Mouse (Mus musculus): ENCODE measurements at regions not wholly inside any gene's neighbourhood (a gene's known extent, or its start where the extent isn't known, plus 50 kb on each side); places are given as distances from the start of the nearest gene placed in this dataset.

DNA sequence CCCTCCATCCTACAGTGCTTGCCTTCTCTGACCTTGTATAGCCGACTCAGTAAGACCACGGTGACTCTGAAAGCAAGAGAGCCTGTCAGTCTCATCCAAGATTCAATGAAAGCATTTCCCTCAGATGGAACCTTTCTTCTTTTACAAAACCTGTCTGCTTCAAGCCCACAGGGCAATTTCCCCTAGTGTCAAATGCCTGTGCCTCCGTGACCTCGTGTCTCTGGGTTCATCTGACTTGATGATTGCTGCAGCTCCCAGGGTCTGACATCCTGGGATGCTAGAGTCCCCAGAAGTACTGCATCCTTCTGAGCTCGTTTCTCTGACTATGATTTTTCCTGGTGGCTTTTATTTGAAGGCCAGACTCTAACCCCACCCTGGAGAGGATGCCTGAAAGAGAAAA is 270.3 kb upstream of the Npvf start:
- no peak for DNase-seq

DNA sequence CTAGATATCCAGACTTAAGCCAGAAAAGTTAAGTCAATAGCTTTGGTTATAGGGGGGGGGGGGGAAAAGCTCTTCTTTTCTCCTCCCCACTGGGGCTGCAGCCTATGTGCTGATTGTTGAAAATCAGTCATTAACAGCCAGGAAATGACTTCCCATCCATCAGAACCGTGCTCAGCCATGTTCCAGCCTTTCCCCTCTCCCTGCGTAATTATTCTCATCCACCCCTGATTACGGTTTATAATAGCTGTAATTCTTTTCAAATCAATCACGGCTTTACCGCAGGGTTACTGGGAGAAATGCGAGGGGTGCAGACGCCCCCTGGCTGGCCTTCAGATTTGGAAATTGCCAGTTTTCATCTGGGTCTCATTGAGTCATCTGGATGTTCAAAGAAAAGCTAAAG is 270.8 kb upstream of the Npvf start:
- no peak for DNase-seq

DNA sequence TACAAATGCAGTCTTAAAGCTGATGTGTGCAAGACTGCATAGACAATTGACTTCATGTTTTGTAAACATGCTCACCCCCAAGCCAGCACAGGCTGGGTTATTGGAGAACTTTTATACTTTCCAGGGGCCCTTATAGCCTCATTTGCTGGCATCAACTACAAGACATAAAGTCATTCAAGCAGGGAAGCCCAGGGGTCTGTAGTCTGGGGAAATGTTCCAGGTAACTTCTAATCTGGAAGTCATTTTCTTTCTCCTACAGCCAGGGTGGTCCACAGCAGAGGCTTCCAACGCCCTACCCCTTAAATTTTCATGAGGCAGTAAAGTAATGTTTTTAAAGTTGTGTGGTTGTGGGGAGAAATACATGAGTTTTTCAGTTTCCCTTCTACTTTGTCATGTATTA is 272.1 kb upstream of the Npvf start:
- no peak for DNase-seq

DNA sequence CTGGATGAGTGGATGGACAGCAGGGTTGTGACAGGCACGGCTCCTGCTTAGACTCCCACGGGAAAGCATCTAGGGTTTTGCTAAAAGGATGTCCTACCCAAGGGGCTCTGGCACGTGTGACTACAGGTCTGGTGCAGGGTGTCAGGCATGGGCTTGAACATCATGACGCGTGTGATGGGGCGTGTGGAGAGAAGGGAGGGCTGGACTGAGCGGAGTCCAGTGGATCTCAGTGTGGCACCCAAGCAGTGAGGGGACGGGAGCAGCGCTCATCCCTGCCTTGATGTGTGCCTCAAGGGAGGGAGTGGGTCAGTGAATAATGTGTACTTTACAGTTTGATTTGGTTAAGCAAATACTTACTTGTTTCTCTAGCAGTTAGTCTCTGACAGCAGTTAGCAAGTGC is 275.3 kb upstream of the Npvf start:
- DNase-seq: no peak

DNA sequence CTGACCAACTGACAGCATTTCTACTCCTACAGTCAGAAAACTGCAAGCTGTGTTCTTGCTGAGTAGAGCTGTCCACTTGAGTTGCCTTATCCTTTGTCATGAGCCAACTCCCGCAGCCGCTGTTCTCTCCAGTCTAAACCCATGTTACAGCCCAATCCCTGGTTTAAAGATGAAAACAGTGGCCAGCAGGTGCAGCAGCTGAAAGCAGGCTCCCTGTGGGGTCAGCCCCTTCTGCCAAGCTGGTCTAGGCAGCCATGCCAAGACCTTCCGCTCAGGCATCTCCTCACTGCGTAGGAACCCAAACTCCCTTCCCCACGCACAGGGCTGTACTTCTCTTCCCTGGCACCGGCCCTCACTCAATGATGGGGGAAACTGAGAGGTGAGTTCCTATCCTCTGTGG is 279.3 kb upstream of the Npvf start:
- DNase-seq: no peak

- no peak for DNase-seq
Measured at GRCm38 (mm10) chr6:50934245-50934644, 280.0 kb upstream of the Npvf start.

DNA sequence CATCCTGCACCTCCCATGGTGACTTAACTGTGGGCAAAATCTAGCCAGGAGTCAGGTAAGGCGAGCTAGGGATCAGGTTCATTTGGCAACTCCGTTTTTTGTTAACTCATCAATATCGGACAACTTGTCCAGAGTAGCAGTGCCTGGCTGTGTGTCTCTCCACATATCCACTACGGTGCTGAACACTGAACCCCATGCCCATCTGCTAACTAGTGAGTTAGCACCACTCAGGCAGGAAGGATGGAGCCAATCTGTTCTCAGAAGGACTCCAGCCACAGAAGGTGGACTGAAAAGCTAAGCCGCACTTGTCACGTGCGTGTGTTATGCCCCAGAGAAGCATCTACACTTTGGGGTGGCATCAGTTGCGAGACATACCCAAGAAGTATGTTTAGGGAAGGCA is 282.1 kb upstream of the Npvf start:
- DNase-seq: no peak

- peak; percentile 83 for DNase-seq
Measured at GRCm38 (mm10) chr6:50937094-50937493, 282.9 kb upstream of the Npvf start.

DNA sequence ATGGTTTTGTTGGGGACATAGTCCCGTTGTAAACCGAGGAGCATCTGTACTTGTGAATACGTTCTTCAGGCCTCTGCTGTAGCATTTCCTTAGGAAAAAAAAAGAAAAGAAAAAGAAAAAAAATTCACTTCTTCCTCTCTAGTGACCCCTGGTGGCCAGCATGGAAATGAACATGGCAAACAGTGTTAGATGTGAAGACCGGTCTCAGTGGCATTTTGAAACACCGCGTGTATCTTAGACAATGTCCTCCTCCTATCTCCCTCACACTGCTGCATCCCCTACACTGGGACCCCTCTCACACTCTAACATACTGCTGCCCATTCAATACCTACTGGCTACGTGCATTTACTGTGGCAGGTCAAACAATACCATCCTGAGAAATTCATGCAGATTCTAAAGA is 284.6 kb upstream of the Npvf start:
- no peak for DNase-seq

- DNase-seq: peak; percentile 38
Measured at GRCm38 (mm10) chr6:50939440-50939839, 285.2 kb upstream of the Npvf start.

GRCm38 (mm10) chr6:50940118-50940517 is 285.9 kb upstream of the Npvf start:
- no peak for DNase-seq

DNA sequence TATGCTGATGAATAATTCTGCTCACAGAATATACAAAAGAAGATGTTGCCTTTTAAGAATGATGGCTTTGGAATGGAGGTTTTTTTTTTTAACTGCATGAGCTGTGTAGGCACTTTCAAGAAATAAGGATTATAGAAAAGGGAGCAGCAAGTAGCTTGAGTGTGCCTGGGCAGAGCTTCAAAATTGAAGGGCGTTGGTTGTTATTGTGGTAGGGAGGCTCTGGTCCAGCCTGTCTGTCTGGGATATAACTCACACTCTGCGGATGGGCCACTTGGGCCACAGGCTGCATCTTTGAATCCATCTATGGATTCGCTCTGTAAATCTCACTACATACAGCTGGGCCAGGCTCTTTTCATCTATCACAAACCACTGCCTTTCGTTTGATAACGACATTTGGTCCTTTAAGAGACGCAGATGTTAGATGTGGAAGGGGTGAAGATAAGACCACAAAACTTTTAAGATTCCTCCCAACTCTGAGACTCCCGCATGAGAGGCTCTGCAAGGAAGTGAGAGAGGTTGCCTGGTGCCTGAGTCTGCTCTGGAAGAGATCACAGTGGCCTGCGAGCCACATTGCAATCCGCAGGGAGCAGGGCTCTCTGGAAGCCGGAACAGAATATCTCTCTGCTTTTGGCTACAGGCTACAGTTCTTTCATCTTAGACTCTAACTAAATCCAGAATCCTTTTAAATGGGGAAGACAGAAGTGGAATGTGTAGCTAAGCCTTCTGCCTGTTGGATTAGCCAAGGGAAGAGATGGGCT is 286.6 kb upstream of the Npvf start:
- peak; percentile 5 for DNase-seq

GRCm38 (mm10) chr6:50942696-50943095 is 288.5 kb upstream of the Npvf start:
- no peak for DNase-seq

DNA sequence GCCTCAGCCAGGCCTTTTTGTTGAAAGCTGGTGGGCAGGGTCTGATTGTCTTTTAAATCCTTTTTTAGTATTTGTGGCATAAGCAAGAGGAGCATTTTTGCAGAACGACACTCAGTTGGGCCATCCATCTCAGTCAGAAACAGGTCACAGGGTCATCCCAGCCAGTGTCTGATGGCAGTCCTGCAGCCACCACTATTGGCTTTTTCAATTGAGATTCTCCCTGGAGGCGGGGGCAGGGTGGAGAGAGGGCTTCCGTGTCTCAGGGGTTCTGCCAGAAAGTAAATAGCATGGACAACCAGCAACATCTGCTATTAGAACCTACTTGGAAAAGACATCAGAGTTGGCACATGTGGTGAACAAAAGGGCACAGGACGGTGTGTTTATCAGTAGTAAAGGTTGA is 293.8 kb upstream of the Npvf start:
- no peak for DNase-seq

DNA sequence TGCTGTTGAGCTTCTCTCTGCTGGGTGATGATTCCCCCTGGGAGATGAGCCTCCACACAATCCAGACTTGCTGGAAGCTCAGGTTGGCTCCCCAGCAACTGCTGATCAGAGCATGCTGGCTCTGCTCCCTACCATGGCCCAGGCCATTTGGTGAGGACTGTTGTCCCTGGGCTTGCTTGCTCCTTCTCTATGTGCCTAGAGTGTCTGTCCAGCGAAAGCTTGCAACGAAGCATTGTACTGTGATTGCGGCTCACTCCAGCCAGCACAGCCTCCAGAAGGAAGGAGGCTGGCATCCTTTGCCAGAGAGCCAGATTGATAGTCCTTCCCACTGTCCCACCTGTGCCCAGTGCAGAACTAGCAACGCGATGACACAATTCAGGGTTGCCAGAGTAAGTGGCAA is 295.1 kb upstream of the Npvf start:
- no peak for DNase-seq

- no peak for DNase-seq
Measured at GRCm38 (mm10) chr6:50949883-50950583, 295.8 kb upstream of the Npvf start.

- no peak for DNase-seq
Measured at GRCm38 (mm10) chr6:50957328-50957900, 303.2 kb upstream of the Npvf start.

DNA sequence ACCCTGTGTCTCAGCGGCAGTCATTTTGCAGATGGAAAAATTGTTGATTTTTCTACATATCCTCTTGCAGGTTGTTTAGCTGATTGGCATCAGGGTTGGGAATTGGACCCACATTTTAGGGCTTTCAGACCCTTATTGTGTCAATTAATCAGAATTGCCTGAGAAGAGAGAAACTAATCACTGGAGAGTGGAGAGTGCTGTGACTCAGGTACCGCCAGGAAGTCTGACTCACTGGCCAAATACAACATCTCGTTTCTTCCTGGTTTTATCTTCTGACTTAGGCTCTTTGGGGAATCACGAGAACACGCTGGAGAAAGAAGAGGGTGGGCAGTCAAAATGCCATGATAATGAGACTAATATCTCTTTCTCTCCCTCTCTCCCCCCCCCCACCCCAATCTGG is 306.1 kb upstream of the Npvf start:
- no peak for DNase-seq

GRCm38 (mm10) chr6:50961592-50961991 is 307.4 kb upstream of the Npvf start:
- DNase-seq: no peak

DNA sequence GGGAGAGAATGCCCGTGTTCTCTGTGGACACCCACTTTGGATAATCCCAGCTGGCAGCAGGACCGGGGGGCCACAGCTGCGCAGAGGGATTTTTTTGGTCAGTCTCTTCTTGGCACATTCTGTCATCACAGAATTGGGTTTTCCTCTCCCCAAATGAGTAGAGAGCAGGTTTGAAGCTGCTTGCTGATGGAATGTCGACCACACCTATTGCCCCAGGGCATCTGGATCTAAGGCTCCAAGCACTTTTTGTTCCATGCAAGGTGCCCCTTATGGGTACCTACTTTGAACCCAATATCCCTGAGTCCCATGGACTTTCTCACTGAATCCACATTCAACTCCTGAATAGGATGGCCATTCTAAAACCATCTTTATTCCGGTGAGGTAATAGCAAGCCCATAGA is 314.3 kb upstream of the Npvf start:
- DNase-seq: no peak

- DNase-seq: no peak
Measured at GRCm38 (mm10) chr6:50969341-50969740, 315.1 kb upstream of the Npvf start.

DNA sequence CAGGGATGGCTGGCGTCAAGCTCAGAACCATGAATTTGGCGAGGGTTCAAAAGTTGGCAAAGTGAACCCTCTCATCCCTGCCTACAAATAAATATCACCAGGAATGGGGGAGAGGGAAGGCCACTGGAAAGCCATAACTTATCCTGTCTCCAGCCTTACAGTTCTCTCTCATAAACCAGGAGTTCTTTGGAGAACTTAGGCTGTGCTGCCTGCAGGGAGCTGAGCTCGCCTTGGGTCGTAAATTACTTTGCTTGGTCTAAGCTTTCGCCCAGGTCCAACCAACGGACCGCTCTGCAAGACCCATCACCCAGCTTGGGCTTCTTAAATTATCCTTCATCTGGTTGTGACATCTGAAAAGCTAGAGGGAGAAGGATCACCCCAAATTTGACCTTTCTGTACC is 315.8 kb upstream of the Npvf start:
- DNase-seq: no peak

DNA sequence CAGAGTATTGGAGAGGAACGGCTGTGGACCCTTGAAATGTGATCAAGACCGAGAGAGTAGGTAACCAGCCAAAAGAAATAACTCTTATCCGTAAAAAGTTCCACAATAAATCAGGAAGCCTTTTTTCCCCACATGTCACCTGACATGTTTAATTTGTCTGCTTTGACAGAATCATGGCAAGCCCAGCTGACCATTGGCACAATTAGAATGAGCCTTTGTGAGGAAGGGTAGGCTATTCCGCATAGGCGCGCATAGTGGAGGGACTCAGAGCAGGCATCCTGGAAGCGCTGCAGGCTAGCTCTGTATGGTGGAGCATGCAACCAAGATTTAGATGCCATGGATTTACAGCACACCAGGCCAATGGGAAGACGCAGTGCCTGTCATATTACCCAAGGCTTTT is 316.5 kb upstream of the Npvf start:
- no peak for DNase-seq

DNA sequence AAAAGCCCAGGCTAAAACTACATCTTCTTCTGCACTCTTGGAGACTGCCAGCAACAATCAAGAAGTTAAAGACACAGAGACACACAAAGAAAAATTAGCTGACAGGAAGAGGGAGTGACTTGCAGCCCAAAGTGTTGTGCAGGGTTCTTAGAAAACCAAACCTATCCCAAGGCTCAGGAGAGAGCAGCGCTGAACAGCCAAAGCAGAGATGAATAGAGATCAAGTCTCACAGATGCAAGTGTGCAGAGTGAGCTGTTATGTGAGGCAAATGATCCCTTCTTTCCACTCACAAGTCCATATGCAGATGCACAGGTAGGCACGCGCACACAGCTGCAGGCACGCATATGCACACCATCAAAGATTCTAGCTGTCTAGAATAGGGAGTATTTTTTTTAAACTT is 318.0 kb upstream of the Npvf start:
- DNase-seq: no peak

All from lung, postnatal 36 days (tissue).